Mouse (Mus musculus): ENCODE measurements around the gene Immp2l. TPM values are rescaled to one million over a fixed set of nuclear protein-coding genes. Genes with fewer than 3 reads are reported as not detected.

Gene Immp2l
- total RNA-seq, 1 experiment = 11.4 TPM

DNA sequence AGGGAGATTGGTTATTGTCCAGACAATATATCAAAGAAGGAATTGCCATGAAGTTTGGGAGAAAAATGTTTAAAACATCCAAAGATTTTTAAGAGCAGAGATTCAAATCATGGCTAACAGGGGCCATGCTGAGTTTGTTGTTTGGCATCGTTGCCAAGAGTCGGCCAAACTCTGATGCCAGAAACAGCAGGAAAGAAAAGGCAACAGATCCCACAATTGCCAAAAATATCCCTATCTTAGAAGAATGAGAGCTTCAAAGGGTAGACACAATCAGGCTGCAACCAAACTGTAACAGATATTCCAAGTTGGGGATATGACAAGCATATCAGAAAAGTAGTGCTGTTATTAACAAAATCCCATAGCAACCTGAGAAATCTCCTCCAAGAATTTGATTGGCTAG, 686.7 kb downstream of the Immp2l start:
- Histone ChIP-seq H3K9me3 (ENCODE audit: control insufficient read depth, insufficient read depth, low read depth, low read length) (no peaks in the 10 kb centered on the region), H3K9ac (ENCODE audit: insufficient read depth, low read depth, low read length, poor library complexity, severe bottlenecking) (no peak overlapping the region), H3K27ac (ENCODE audit: insufficient read depth, low read depth, low read length, poor library complexity, severe bottlenecking) (no peak overlapping the region), H3K4me1 (ENCODE audit: control insufficient read depth in 2 of 2, insufficient read depth in 2 of 2, low read length in 2 of 2, poor library complexity in 1 of 2) (no peaks in the 10 kb centered on the region), H3K36me3 (ENCODE audit: control insufficient read depth, insufficient read depth, low read length, poor library complexity, severe bottlenecking) (no peaks in the 10 kb centered on the region), H3K4me3 (ENCODE audit: insufficient read depth in 1 of 2, low read depth in 1 of 2, low read length in 2 of 2, poor library complexity in 1 of 2, severe bottlenecking in 1 of 2) (no peak overlapping the region)
- DNase-seq (ENCODE audit: low read depth, low spot score) = no peak
- TF ChIP-seq CHD2 (IDR thresholded peaks at IDR 0.05; ENCODE audit: low read depth, low read length) (no peak), ZNF384 (IDR thresholded peaks at IDR 0.05; ENCODE audit: low read depth, low read length) (no peak), MAFK (IDR thresholded peaks at IDR 0.05; ENCODE audit: insufficient read depth, low read depth, low read length) (no peak), ZC3H11A (IDR thresholded peaks at IDR 0.05; ENCODE audit: borderline replicate concordance, low read depth, low read length) (no peak), HCFC1 (IDR thresholded peaks at IDR 0.05; ENCODE audit: borderline replicate concordance, insufficient read depth, low read length) (no peak)
- in situ Hi-C loops (cut with MboI; ENCODE audit: low sequenced_read_pairs in 2 of 2, unreplicated experiment in 2 of 2) = no loop called here

DNA sequence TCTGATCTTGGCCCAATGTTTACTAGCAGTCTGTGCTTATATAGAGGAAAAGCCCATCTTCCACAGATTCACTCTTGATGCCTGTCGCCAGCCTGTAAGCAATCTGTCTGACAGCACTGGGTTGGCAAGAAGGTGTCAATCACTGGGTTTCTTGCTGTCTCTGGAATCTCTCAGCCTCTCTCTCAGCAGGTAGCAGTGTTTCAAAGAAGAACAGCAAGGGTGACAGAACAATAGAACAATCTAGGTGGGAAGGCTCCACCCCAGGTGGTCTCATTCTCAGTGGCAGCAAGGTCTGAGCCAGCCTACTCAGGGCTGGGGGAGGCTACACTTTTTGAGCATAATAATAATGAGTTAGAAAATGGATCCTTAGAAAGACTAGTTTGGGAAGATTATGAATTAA, 693.1 kb downstream of the Immp2l start:
- in situ Hi-C loops (cut with MboI; ENCODE audit: low sequenced_read_pairs in 2 of 2, unreplicated experiment in 2 of 2) = no loop called here
- TF ChIP-seq MAFK (IDR thresholded peaks at IDR 0.05; ENCODE audit: insufficient read depth, low read depth, low read length) (no peak), CHD2 (IDR thresholded peaks at IDR 0.05; ENCODE audit: low read depth, low read length) (0 out of 2 replicates have a peak, but pooled peaks have one; percentile 28)
- H3K27ac ChIP-seq (ENCODE audit: insufficient read depth, low read depth, low read length, poor library complexity, severe bottlenecking) = no peak overlapping the region
- H3K4me1 ChIP-seq (ENCODE audit: control insufficient read depth in 2 of 2, insufficient read depth in 2 of 2, low read length in 2 of 2, poor library complexity in 1 of 2) = peaks cover 0 to 3% of the 10 kb centered on the region in 2 experiments; a peak in 1 of 4 replicates
- DNase-seq (ENCODE audit: low read depth, low spot score) = peak; percentile 53
- H3K36me3 ChIP-seq (ENCODE audit: control insufficient read depth, insufficient read depth, low read length, poor library complexity, severe bottlenecking) = no peaks in the 10 kb centered on the region
- H3K9me3 ChIP-seq (ENCODE audit: control insufficient read depth, insufficient read depth, low read depth, low read length) = no peaks in the 10 kb centered on the region; the same call in 1 of the 2 replicates
- H3K4me3 ChIP-seq (ENCODE audit: insufficient read depth in 1 of 2, low read depth in 1 of 2, low read length in 2 of 2, poor library complexity in 1 of 2, severe bottlenecking in 1 of 2) = no peak overlapping the region
- no peak overlapping the region for H3K9ac ChIP-seq (ENCODE audit: insufficient read depth, low read depth, low read length, poor library complexity, severe bottlenecking)

DNA sequence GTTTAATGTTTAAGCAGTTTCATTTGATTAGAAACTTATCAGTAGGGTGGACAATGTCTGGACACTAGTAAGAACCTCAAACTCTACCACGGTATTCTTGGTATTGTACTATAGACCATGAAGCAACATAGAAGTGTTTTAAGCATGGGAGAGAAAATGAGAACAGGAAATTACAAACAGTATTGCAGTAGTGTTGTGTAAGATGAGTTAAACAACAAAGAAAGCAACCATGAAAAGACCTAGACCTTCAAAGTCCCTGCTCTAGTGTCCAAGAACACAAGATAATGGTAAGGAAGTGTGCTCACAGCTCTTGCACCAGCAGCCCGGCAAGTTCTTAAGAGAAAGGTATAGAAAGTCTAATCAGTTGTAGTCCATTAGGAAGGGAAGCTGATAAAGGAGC, 700.7 kb downstream of the Immp2l start:
- Histone ChIP-seq H3K9me3 (ENCODE audit: control insufficient read depth, insufficient read depth, low read depth, low read length) (no peaks in the 10 kb centered on the region), H3K9ac (ENCODE audit: insufficient read depth, low read depth, low read length, poor library complexity, severe bottlenecking) (no peak overlapping the region), H3K4me1 (ENCODE audit: control insufficient read depth in 2 of 2, insufficient read depth in 2 of 2, low read length in 2 of 2, poor library complexity in 1 of 2) (peaks cover 7 to 14% of the 10 kb centered on the region in 2 experiments), H3K27ac (ENCODE audit: insufficient read depth, low read depth, low read length, poor library complexity, severe bottlenecking) (no peak overlapping the region), H3K4me3 (ENCODE audit: insufficient read depth in 1 of 2, low read depth in 1 of 2, low read length in 2 of 2, poor library complexity in 1 of 2, severe bottlenecking in 1 of 2) (no peak overlapping the region), H3K36me3 (ENCODE audit: control insufficient read depth, insufficient read depth, low read length, poor library complexity, severe bottlenecking) (no peaks in the 10 kb centered on the region)
- TF ChIP-seq HCFC1 (IDR thresholded peaks at IDR 0.05; ENCODE audit: borderline replicate concordance, insufficient read depth, low read length) (no peak), CHD2 (IDR thresholded peaks at IDR 0.05; ENCODE audit: low read depth, low read length) (no peak), ZC3H11A (IDR thresholded peaks at IDR 0.05; ENCODE audit: borderline replicate concordance, low read depth, low read length) (no peak), ZNF384 (IDR thresholded peaks at IDR 0.05; ENCODE audit: low read depth, low read length) (no peak), MAFK (IDR thresholded peaks at IDR 0.05; ENCODE audit: insufficient read depth, low read depth, low read length) (no peak)
- in situ Hi-C loops (cut with MboI; ENCODE audit: low sequenced_read_pairs in 2 of 2, unreplicated experiment in 2 of 2) = no loop called here
- DNase-seq (ENCODE audit: low read depth, low spot score) = no peak

DNA sequence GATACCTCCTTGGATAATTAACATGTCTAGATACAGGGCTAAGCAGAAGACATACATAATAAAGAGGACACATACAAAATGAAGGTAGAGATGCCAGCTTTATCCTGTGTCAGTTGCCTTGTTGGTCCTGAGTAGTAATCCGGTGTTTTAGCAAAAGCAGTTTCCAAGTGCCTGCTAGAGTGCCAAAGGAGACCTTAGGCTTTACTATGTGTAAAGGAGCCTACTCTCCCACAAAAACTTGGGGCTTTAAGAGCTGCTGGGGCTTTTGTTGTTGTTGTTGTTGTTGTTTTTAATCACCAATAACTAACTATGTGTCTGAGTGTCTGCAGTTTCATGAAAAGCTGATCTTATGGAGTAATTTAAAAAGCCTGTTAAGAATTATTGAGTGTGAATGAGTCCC, 702.8 kb downstream of the Immp2l start:
- DNase-seq (ENCODE audit: low read depth, low spot score) = no peak
- peaks cover 9 to 21% of the 10 kb centered on the region in 2 experiments for H3K4me1 ChIP-seq (ENCODE audit: control insufficient read depth in 2 of 2, insufficient read depth in 2 of 2, low read length in 2 of 2, poor library complexity in 1 of 2)
- H3K9ac ChIP-seq (ENCODE audit: insufficient read depth, low read depth, low read length, poor library complexity, severe bottlenecking) = no peak overlapping the region
- peak overlapping the region; percentile 72; the same call in 1 of the 2 replicates for H3K27ac ChIP-seq (ENCODE audit: insufficient read depth, low read depth, low read length, poor library complexity, severe bottlenecking)
- no peak overlapping the region for H3K4me3 ChIP-seq (ENCODE audit: insufficient read depth in 1 of 2, low read depth in 1 of 2, low read length in 2 of 2, poor library complexity in 1 of 2, severe bottlenecking in 1 of 2)
- TF ChIP-seq CHD2 (IDR thresholded peaks at IDR 0.05; ENCODE audit: low read depth, low read length) (no peak), ZNF384 (IDR thresholded peaks at IDR 0.05; ENCODE audit: low read depth, low read length) (no peak), HCFC1 (IDR thresholded peaks at IDR 0.05; ENCODE audit: borderline replicate concordance, insufficient read depth, low read length) (no peak), MAFK (IDR thresholded peaks at IDR 0.05; ENCODE audit: insufficient read depth, low read depth, low read length) (no peak), ZC3H11A (IDR thresholded peaks at IDR 0.05; ENCODE audit: borderline replicate concordance, low read depth, low read length) (no peak)
- in situ Hi-C loops (cut with MboI; ENCODE audit: low sequenced_read_pairs in 2 of 2, unreplicated experiment in 2 of 2) = no loop called here
- H3K36me3 ChIP-seq (ENCODE audit: control insufficient read depth, insufficient read depth, low read length, poor library complexity, severe bottlenecking) = no peaks in the 10 kb centered on the region
- no peaks in the 10 kb centered on the region for H3K9me3 ChIP-seq (ENCODE audit: control insufficient read depth, insufficient read depth, low read depth, low read length)

DNA sequence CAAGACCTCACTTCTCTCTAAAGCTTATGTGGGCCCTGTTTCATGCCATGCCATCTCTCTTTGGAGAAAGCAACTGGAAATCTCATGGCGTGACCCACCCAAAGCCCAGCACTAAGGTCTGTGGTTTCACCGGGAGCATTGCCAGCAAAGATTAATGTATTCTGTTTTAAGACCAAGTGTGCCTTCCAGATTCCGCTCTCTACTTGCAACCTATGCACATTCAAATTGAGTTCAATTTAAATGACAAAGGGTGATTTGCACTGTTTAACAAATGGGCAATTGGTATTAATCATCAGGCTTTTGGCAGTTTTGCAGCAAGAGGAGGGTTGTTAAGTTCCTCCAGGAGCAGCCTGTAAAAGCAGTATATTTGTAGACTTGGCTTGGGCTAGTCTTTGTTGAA, 703.3 kb downstream of the Immp2l start:
- Histone ChIP-seq H3K9ac (ENCODE audit: insufficient read depth, low read depth, low read length, poor library complexity, severe bottlenecking) (no peak overlapping the region), H3K9me3 (ENCODE audit: control insufficient read depth, insufficient read depth, low read depth, low read length) (no peaks in the 10 kb centered on the region), H3K4me3 (ENCODE audit: insufficient read depth in 1 of 2, low read depth in 1 of 2, low read length in 2 of 2, poor library complexity in 1 of 2, severe bottlenecking in 1 of 2) (no peak overlapping the region), H3K36me3 (ENCODE audit: control insufficient read depth, insufficient read depth, low read length, poor library complexity, severe bottlenecking) (no peaks in the 10 kb centered on the region), H3K27ac (ENCODE audit: insufficient read depth, low read depth, low read length, poor library complexity, severe bottlenecking) (peak overlapping the region; percentile 72; the same call in 1 of the 2 replicates), H3K4me1 (ENCODE audit: control insufficient read depth in 2 of 2, insufficient read depth in 2 of 2, low read length in 2 of 2, poor library complexity in 1 of 2) (peaks cover 9 to 21% of the 10 kb centered on the region in 2 experiments)
- in situ Hi-C loops (cut with MboI; ENCODE audit: low sequenced_read_pairs in 2 of 2, unreplicated experiment in 2 of 2) = no loop called here
- TF ChIP-seq CHD2 (IDR thresholded peaks at IDR 0.05; ENCODE audit: low read depth, low read length) (peak; percentile 70; the same call in 1 of the 2 replicates), ZC3H11A (IDR thresholded peaks at IDR 0.05; ENCODE audit: borderline replicate concordance, low read depth, low read length) (no peak)
- peak; percentile 81 for DNase-seq (ENCODE audit: low read depth, low spot score)

All from ES-E14 (cell line).